Mouse (Mus musculus): Measurements from ENCODE around the gene Acy3. TPM values are rescaled to one million over a fixed set of nuclear protein-coding genes. Genes with fewer than 3 reads are reported as not detected.

Acy3 gene
- polyA plus RNA-seq, 1 experiment from 2014 or later, result 8.0 TPM

- peak; percentile 99 for ATAC-seq (replicated peaks; ENCODE audit: insufficient number of reproducible peaks, low FRiP score, low TSS enrichment)
- Histone ChIP-seq H3K4me2 (peak within 1 kb of the TSS; percentile 82), H3K4me3 (ENCODE audit: low read depth, low read length) (peak within 1 kb of the TSS; percentile 89), H3K36me3 (ENCODE audit: control insufficient read depth, insufficient read depth, low read length) (peaks cover 12% of the 10 kb centered on the region), H3K4me1 (ENCODE audit: control insufficient read depth, insufficient read depth, low read length) (peaks cover 15% of the 10 kb centered on the region), H3K9me3 (replicated peaks; ENCODE audit: control insufficient read depth, low read length) (no peaks in the 10 kb centered on the region), H3K27ac (ENCODE audit: low read depth, low read length) (peak within 1 kb of the TSS; percentile 75), H3K27me3 (ENCODE audit: control insufficient read depth, insufficient read depth, low read length) (no peaks in the 10 kb centered on the region), H3K9ac (ENCODE audit: low read depth, low read length) (peak within 1 kb of the TSS; percentile 91)
- under 1% methylated on average over 45 of the region's 45 CpGs for WGBS (ENCODE audit: insufficient replicate concordance)
Observed at GRCm38 (mm10) chr19:4012432-4013022, 26.2 kb downstream of the Acy3 start, which contains the start of gene Ndufv1. TSS of gene Ndufv1 (minus strand) at chr19:4012806.

- Histone ChIP-seq H3K9me3 (replicated peaks; ENCODE audit: control insufficient read depth, low read length) (no peaks in the 10 kb centered on the region), H3K4me3 (ENCODE audit: low read depth, low read length) (peak overlapping the region; percentile 89), H3K27me3 (ENCODE audit: control insufficient read depth, insufficient read depth, low read length) (no peaks in the 10 kb centered on the region), H3K9ac (ENCODE audit: low read depth, low read length) (peak overlapping the region; percentile 66), H3K27ac (ENCODE audit: low read depth, low read length) (peak overlapping the region; percentile 38), H3K4me2 (peak overlapping the region; percentile 66), H3K36me3 (ENCODE audit: control insufficient read depth, insufficient read depth, low read length) (peaks cover 7% of the 10 kb centered on the region), H3K4me1 (ENCODE audit: control insufficient read depth, insufficient read depth, low read length) (peaks cover 15% of the 10 kb centered on the region)
- peak; percentile 46; the same call in 1 of the 2 replicates for ATAC-seq (replicated peaks; ENCODE audit: insufficient number of reproducible peaks, low FRiP score, low TSS enrichment)
- 9% methylated on average over 9 of the region's 9 CpGs for WGBS (ENCODE audit: insufficient replicate concordance)
Observed at GRCm38 (mm10) chr19:4013066-4013465, 26.7 kb downstream of the Acy3 start.

GRCm38 (mm10) chr19:4014802-4015201 lies 28.4 kb downstream of the Acy3 start:
- Histone ChIP-seq H3K9me3 (replicated peaks; ENCODE audit: control insufficient read depth, low read length) (no peaks in the 10 kb centered on the region), H3K36me3 (ENCODE audit: control insufficient read depth, insufficient read depth, low read length) (no peaks in the 10 kb centered on the region), H3K27ac (ENCODE audit: low read depth, low read length) (no peak overlapping the region), H3K4me2 (no peak overlapping the region), H3K4me1 (ENCODE audit: control insufficient read depth, insufficient read depth, low read length) (peaks cover 15% of the 10 kb centered on the region), H3K4me3 (ENCODE audit: low read depth, low read length) (no peak overlapping the region), H3K27me3 (ENCODE audit: control insufficient read depth, insufficient read depth, low read length) (no peaks in the 10 kb centered on the region), H3K9ac (ENCODE audit: low read depth, low read length) (peak overlapping the region; percentile 36; the same call in 1 of the 2 replicates)
- no peak for ATAC-seq (replicated peaks; ENCODE audit: insufficient number of reproducible peaks, low FRiP score, low TSS enrichment)

- no peak overlapping the region; the same call in 1 of the 2 replicates for H3K4me2 ChIP-seq
- peak overlapping the region; percentile 36; the same call in 1 of the 2 replicates for H3K9ac ChIP-seq (ENCODE audit: low read depth, low read length)
- no peaks in the 10 kb centered on the region for H3K36me3 ChIP-seq (ENCODE audit: control insufficient read depth, insufficient read depth, low read length)
- H3K27ac ChIP-seq (ENCODE audit: low read depth, low read length), result peak overlapping the region; percentile 50; the same call in 1 of the 2 replicates
- H3K9me3 ChIP-seq (replicated peaks; ENCODE audit: control insufficient read depth, low read length), result no peaks in the 10 kb centered on the region
- H3K4me1 ChIP-seq (ENCODE audit: control insufficient read depth, insufficient read depth, low read length), result peaks cover 15% of the 10 kb centered on the region
- H3K4me3 ChIP-seq (ENCODE audit: low read depth, low read length), result no peak overlapping the region
- no peaks in the 10 kb centered on the region for H3K27me3 ChIP-seq (ENCODE audit: control insufficient read depth, insufficient read depth, low read length)
- ATAC-seq (replicated peaks; ENCODE audit: insufficient number of reproducible peaks, low FRiP score, low TSS enrichment), result no peak
- WGBS (ENCODE audit: insufficient replicate concordance), result 52% methylated on average over 5 of the region's 5 CpGs
Observed at GRCm38 (mm10) chr19:4015635-4016034, 29.3 kb downstream of the Acy3 start.

- no peak overlapping the region for H3K4me2 ChIP-seq
- no peak for ATAC-seq (replicated peaks; ENCODE audit: insufficient number of reproducible peaks, low FRiP score, low TSS enrichment)
- no peaks in the 10 kb centered on the region for H3K9me3 ChIP-seq (replicated peaks; ENCODE audit: control insufficient read depth, low read length)
- H3K36me3 ChIP-seq (ENCODE audit: control insufficient read depth, insufficient read depth, low read length), result no peaks in the 10 kb centered on the region
- 0 out of 2 replicates have a peak, but pooled peaks cover 5% of the 10 kb centered on the region for H3K4me1 ChIP-seq (ENCODE audit: control insufficient read depth, insufficient read depth, low read length)
- no peaks in the 10 kb centered on the region for H3K27me3 ChIP-seq (ENCODE audit: control insufficient read depth, insufficient read depth, low read length)
- no peak overlapping the region for H3K27ac ChIP-seq (ENCODE audit: low read depth, low read length)
- no peak overlapping the region for H3K4me3 ChIP-seq (ENCODE audit: low read depth, low read length)
- WGBS (ENCODE audit: insufficient replicate concordance), result 62% methylated on average over 10 of the region's 10 CpGs
- H3K9ac ChIP-seq (ENCODE audit: low read depth, low read length), result no peak overlapping the region
Observed at GRCm38 (mm10) chr19:4017921-4018587, 31.7 kb downstream of the Acy3 start.

DNA sequence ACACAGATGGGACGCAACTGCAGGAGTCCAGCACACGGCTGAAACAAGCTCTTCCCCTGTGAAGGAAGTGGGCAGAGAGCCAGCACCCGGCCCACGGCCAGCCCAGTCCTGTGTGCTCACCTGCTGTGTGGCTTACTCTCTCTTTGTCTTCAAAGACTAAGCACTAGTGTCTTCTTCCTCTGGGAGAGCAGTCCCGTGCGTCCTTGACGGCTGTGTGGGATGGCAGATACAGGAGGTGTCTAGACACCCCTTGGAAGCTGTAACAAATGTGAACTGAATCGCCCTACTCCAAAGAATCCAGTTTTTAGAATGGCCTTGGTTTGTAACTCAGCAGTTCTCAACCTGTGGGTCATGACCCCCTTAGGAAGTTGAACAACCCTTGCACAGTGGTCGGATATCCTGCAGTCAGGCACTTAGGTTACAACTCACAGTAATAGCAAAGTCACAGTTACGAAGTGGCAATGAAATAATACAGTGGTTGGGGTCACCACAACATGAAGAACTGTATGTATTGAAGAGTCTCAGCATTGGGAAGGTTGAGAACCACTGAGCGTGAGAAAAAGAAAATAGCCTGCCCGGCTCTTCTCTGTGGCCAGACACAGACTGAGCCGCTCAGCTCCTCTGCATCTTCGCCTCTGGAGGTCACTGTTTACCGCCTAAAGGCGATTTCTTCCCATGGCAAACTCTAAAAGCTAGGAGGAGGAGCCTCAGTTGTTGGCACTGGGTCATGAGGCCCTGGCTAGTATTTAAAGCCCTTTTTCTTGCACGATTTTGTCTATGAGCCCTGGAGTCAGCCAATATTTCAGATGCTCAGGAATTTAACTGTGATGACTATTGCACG lies 32.6 kb downstream of the Acy3 start:
- ATAC-seq (replicated peaks; ENCODE audit: insufficient number of reproducible peaks, low FRiP score, low TSS enrichment), result no peak
- no peaks in the 10 kb centered on the region for H3K36me3 ChIP-seq (ENCODE audit: control insufficient read depth, insufficient read depth, low read length)
- no peaks in the 10 kb centered on the region for H3K9me3 ChIP-seq (replicated peaks; ENCODE audit: control insufficient read depth, low read length)
- H3K4me3 ChIP-seq (ENCODE audit: low read depth, low read length), result no peak overlapping the region
- no peak overlapping the region for H3K9ac ChIP-seq (ENCODE audit: low read depth, low read length)
- no peaks in the 10 kb centered on the region for H3K27me3 ChIP-seq (ENCODE audit: control insufficient read depth, insufficient read depth, low read length)
- H3K4me1 ChIP-seq (ENCODE audit: control insufficient read depth, insufficient read depth, low read length), result 0 out of 2 replicates have a peak, but pooled peaks cover 5% of the 10 kb centered on the region
- H3K4me2 ChIP-seq, result no peak overlapping the region
- 42% methylated on average over 18 of the region's 18 CpGs for WGBS (ENCODE audit: insufficient replicate concordance)
- no peak overlapping the region for H3K27ac ChIP-seq (ENCODE audit: low read depth, low read length)

GRCm38 (mm10) chr19:4023185-4023584 lies 36.8 kb downstream of the Acy3 start:
- no peaks in the 10 kb centered on the region for H3K27me3 ChIP-seq (ENCODE audit: control insufficient read depth, insufficient read depth, low read length)
- H3K9me3 ChIP-seq (replicated peaks; ENCODE audit: control insufficient read depth, low read length), result peaks cover 2% of the 10 kb centered on the region; the same call in 1 of the 2 replicates
- H3K4me2 ChIP-seq, result no peak overlapping the region
- H3K4me1 ChIP-seq (ENCODE audit: control insufficient read depth, insufficient read depth, low read length), result no peaks in the 10 kb centered on the region
- no peaks in the 10 kb centered on the region for H3K36me3 ChIP-seq (ENCODE audit: control insufficient read depth, insufficient read depth, low read length)
- 54% methylated on average over 7 of the region's 7 CpGs for WGBS (ENCODE audit: insufficient replicate concordance)
- H3K4me3 ChIP-seq (ENCODE audit: low read depth, low read length), result no peak overlapping the region
- no peak overlapping the region for H3K9ac ChIP-seq (ENCODE audit: low read depth, low read length)
- no peak for ATAC-seq (replicated peaks; ENCODE audit: insufficient number of reproducible peaks, low FRiP score, low TSS enrichment)
- H3K27ac ChIP-seq (ENCODE audit: low read depth, low read length), result no peak overlapping the region

DNA sequence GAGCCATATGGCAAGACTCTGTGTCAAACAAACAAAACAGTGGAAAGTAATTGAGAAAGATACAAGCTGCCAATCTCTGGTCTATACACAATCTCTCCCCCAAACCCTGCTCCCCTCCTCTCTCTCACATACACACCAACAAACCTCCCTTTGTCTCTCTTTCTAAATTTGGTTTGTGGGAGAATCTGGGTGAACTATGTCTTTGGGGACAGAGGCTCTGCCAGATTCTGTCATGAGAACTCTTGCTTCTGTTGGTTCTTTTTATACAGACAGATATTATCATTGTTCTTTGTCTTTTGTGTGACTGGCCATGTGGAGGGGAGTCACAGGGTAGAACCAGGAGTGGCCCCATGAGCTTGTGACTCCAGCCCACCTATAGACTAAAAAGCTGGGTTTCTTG lies 41.2 kb downstream of the Acy3 start:
- H3K27ac ChIP-seq (ENCODE audit: low read depth, low read length), result no peak overlapping the region
- no peak overlapping the region for H3K4me2 ChIP-seq
- H3K36me3 ChIP-seq (ENCODE audit: control insufficient read depth, insufficient read depth, low read length), result no peaks in the 10 kb centered on the region
- peaks cover 2% of the 10 kb centered on the region; the same call in 1 of the 2 replicates for H3K9me3 ChIP-seq (replicated peaks; ENCODE audit: control insufficient read depth, low read length)
- H3K27me3 ChIP-seq (ENCODE audit: control insufficient read depth, insufficient read depth, low read length), result no peaks in the 10 kb centered on the region
- no peak for ATAC-seq (replicated peaks; ENCODE audit: insufficient number of reproducible peaks, low FRiP score, low TSS enrichment)
- H3K9ac ChIP-seq (ENCODE audit: low read depth, low read length), result no peak overlapping the region
- no peaks in the 10 kb centered on the region for H3K4me1 ChIP-seq (ENCODE audit: control insufficient read depth, insufficient read depth, low read length)
- no peak overlapping the region for H3K4me3 ChIP-seq (ENCODE audit: low read depth, low read length)
